9 mouse cellular contexts compared by ENCODE assay signal in genomic region chr15:25510060-25510492, GRCm38 (mm10).
DNase-seq lines count a peak whose midpoint lies in the region; ATAC-seq and TF ChIP-seq lines count a peak whose summit lies in the region.
"Had no signal": no experiment of that assay in that cellular context is flagged by ENCODE, and none has a peak within 500 bp of the region (broad histone marks: within the 10 kb centered on the region; RNA-seq: fewer than 3 reads in every experiment).

No protein-coding gene starts in this region.

- H3K9me3 ChIP-seq in kidney, embryonic 16.5 days (ENCODE audit: low read length): no peaks in the 10 kb centered on the region
- H3K9me3 ChIP-seq in forebrain, postnatal 0 days (ENCODE audit: low read length): no peaks in the 10 kb centered on the region

- DNase-seq in heart, postnatal 10 days: peak; percentile 10 to 15
- no peak for DNase-seq in heart, postnatal 14 days
- DNase-seq in thymus, postnatal 0 days (ENCODE audit: low spot score): peak; percentile 50
- no peak for DNase-seq in thymus, adult 2 months
- DNase-seq in layer of hippocampus, adult 2 months (ENCODE audit: low spot score in 2 of 2): no peak
- DNase-seq in lung, postnatal 36 days: no peak
- no peak for DNase-seq in forebrain, postnatal 0 days
- DNase-seq: lung, adult 2 months had no signal

- no peak for TF ChIP-seq CTCF in thymus, adult 2 months (IDR thresholded peaks at IDR 0.05; ENCODE audit: borderline replicate concordance, control insufficient read depth, extremely low read depth, insufficient read depth, low read length, poor library complexity)
- no peak for TF ChIP-seq CTCF in layer of hippocampus, adult 2 months (conservative IDR thresholded peaks at IDR 0.05)
- TF ChIP-seq CTCF in forebrain, postnatal 0 days (IDR thresholded peaks at IDR 0.05; ENCODE audit: low read depth): no peak

- H3K27me3 ChIP-seq in thymus, adult 2 months (ENCODE audit: control insufficient read depth, insufficient read depth, low read length): no peaks in the 10 kb centered on the region
- no peaks in the 10 kb centered on the region for H3K27me3 ChIP-seq in kidney, embryonic 16.5 days (ENCODE audit: insufficient read depth, low read length)
- peaks cover 12% of the 10 kb centered on the region for H3K27me3 ChIP-seq in forebrain, postnatal 0 days (ENCODE audit: insufficient read depth, low read length)

- peaks cover 3% of the 10 kb centered on the region; the same call in 1 of the 2 replicates for H3K4me1 ChIP-seq in thymus, adult 2 months (replicated peaks; ENCODE audit: control insufficient read depth, insufficient read depth, low read length)
- peaks cover 29% of the 10 kb centered on the region for H3K4me1 ChIP-seq in kidney, embryonic 16.5 days (ENCODE audit: insufficient read depth, low read length)
- H3K4me1 ChIP-seq in forebrain, postnatal 0 days (ENCODE audit: insufficient read depth): no peaks in the 10 kb centered on the region

- 0 out of 2 replicates have a peak overlapping the region, but pooled peaks have one; percentile 18 for H3K9ac ChIP-seq in kidney, embryonic 16.5 days (replicated peaks; ENCODE audit: low read length)
- H3K9ac ChIP-seq in forebrain, postnatal 0 days: no peak overlapping the region

- peak overlapping the region; percentile 39 for H3K4me2 ChIP-seq in kidney, embryonic 16.5 days (replicated peaks; ENCODE audit: low read depth, low read length)
- no peak overlapping the region for H3K4me2 ChIP-seq in forebrain, postnatal 0 days (ENCODE audit: low read depth)

- H3K4me3 ChIP-seq in thymus, adult 2 months (ENCODE audit: control insufficient read depth, insufficient read depth, low read length): no peak overlapping the region
- H3K4me3 ChIP-seq in kidney, embryonic 16.5 days (ENCODE audit: low read length): peak overlapping the region; percentile 16
- no peak overlapping the region for H3K4me3 ChIP-seq in layer of hippocampus, adult 2 months
- no peak overlapping the region for H3K4me3 ChIP-seq in forebrain, postnatal 0 days (ENCODE audit: low read depth, low read length)

- no peak for TF ChIP-seq POLR2A in thymus, adult 2 months (IDR thresholded peaks at IDR 0.05; ENCODE audit: control insufficient read depth, extremely low read depth, insufficient read depth, low read length, poor library complexity)

- ATAC-seq in kidney, embryonic 16.5 days (ENCODE audit: low FRiP score, low TSS enrichment): peak; percentile 80
- no peak; the same call in 1 of the 2 replicates for ATAC-seq in forebrain, postnatal 0 days

- 61% methylated on average over 8 of the region's 8 CpGs for WGBS in thymus, adult 2 months
- WGBS in kidney, embryonic 16.5 days: 6% methylated on average over 8 of the region's 8 CpGs
- WGBS in forebrain, postnatal 0 days: 42% methylated on average over 8 of the region's 8 CpGs

- no peak overlapping the region for H3K27ac ChIP-seq in thymus, adult 2 months (ENCODE audit: control insufficient read depth, insufficient read depth, low read length)
- peak overlapping the region; percentile 90 for H3K27ac ChIP-seq in kidney, embryonic 16.5 days (ENCODE audit: low read length)
- H3K27ac ChIP-seq in layer of hippocampus, adult 2 months: no peak overlapping the region
- H3K27ac ChIP-seq in forebrain, postnatal 0 days (ENCODE audit: low read depth, low read length): no peak overlapping the region

- no peaks in the 10 kb centered on the region for H3K36me3 ChIP-seq in thymus, adult 2 months (ENCODE audit: control insufficient read depth, insufficient read depth, low read length)
- no peaks in the 10 kb centered on the region for H3K36me3 ChIP-seq in kidney, embryonic 16.5 days (ENCODE audit: insufficient read depth, low read length)
- no peaks in the 10 kb centered on the region for H3K36me3 ChIP-seq in forebrain, postnatal 0 days (ENCODE audit: insufficient read depth)

- intact Hi-C loops in heart, postnatal 10 days (cut with DNase I): no loop called here
- intact Hi-C loops in heart, postnatal 14 days (cut with DNase I): no loop called here

Comparison
In these comparisons a context has a peak if more than half of its experiments do, and no peak if none do; other contexts are left out.
1. DNase-seq: peak in heart, postnatal 10 days (2 of 2) and thymus, postnatal 0 days (single experiment); none in heart, postnatal 14 days (0 of 2), thymus, adult 2 months (single experiment), layer of hippocampus, adult 2 months (0 of 2), lung, postnatal 36 days (single experiment) and forebrain, postnatal 0 days (single experiment).